Comparison of ENCODE assay signal across 25 mouse cellular contexts in genomic region chr7:128358741-128359140, GRCm38 (mm10). TPM values are rescaled to one million over a fixed set of nuclear protein-coding genes. Genes with fewer than 3 reads are reported as not detected.
DNase-seq lines count a peak whose midpoint lies in the region; ATAC-seq and TF ChIP-seq lines count a peak whose summit lies in the region.
"Had no signal": no experiment of that assay in that cellular context is flagged by ENCODE, and none has a peak within 500 bp of the region (broad histone marks: within the 10 kb centered on the region; RNA-seq: fewer than 3 reads in every experiment).

No protein-coding gene starts in this region.

- no peaks in the 10 kb centered on the region for H3K27me3 ChIP-seq in intestine, embryonic 14.5 days (replicated peaks; ENCODE audit: control insufficient read depth, insufficient read depth, low read length)
- H3K27me3 ChIP-seq in intestine, postnatal 0 days (replicated peaks; ENCODE audit: control insufficient read depth, insufficient read depth, low read length): no peaks in the 10 kb centered on the region
- H3K27me3 ChIP-seq: forebrain, embryonic 12.5 days; intestine, embryonic 15.5 days; limb, embryonic 15.5 days had no signal

- ATAC-seq in intestine, embryonic 14.5 days (replicated peaks; ENCODE audit: low FRiP score, low TSS enrichment, low read depth): no peak
- no peak for ATAC-seq in intestine, postnatal 0 days
- ATAC-seq: hindbrain, embryonic 16.5 days; intestine, embryonic 15.5 days had no signal

- TF ChIP-seq POLR2A in bone marrow macrophage, adult 2 months (IDR thresholded peaks at IDR 0.05; ENCODE audit: borderline replicate concordance, low read depth, low read length): no peak

- no peak overlapping the region for H3K9ac ChIP-seq in intestine, embryonic 14.5 days (ENCODE audit: low read length)
- no peak overlapping the region for H3K9ac ChIP-seq in intestine, postnatal 0 days (ENCODE audit: low read depth, low read length)
- H3K9ac ChIP-seq: forebrain, embryonic 12.5 days; intestine, embryonic 15.5 days; limb, embryonic 15.5 days had no signal

- H3K36me3 ChIP-seq in intestine, embryonic 14.5 days (ENCODE audit: control insufficient read depth, insufficient read depth, low read length): no peaks in the 10 kb centered on the region
- no peaks in the 10 kb centered on the region for H3K36me3 ChIP-seq in intestine, postnatal 0 days (ENCODE audit: control insufficient read depth, insufficient read depth)
- no peaks in the 10 kb centered on the region for H3K36me3 ChIP-seq in macrophage (ENCODE audit: inconsistent target)
- H3K36me3 ChIP-seq: forebrain, embryonic 12.5 days; intestine, embryonic 15.5 days; limb, embryonic 15.5 days had no signal

- no peaks in the 10 kb centered on the region for H3K79me2 ChIP-seq in macrophage (ENCODE audit: inconsistent target)

- H3K27ac ChIP-seq in intestine, embryonic 14.5 days (ENCODE audit: low read depth): no peak overlapping the region
- no peak overlapping the region for H3K27ac ChIP-seq in intestine, postnatal 0 days (ENCODE audit: low read depth, low read length)
- H3K27ac ChIP-seq in bone marrow macrophage, adult 2 months (ENCODE audit: insufficient read depth, low read depth, low read length): peak overlapping the region; percentile 32
- H3K27ac ChIP-seq in macrophage: 0 out of 2 replicates have a peak overlapping the region, but pooled peaks have one; percentile 24
- H3K27ac ChIP-seq: forebrain, embryonic 12.5 days; heart, adult 2 months; intestine, embryonic 15.5 days; kidney, postnatal 0 days; limb, embryonic 15.5 days had no signal

- H3K4me3 ChIP-seq in intestine, embryonic 14.5 days (ENCODE audit: low read depth, low read length): no peak overlapping the region
- no peak overlapping the region for H3K4me3 ChIP-seq in intestine, postnatal 0 days (ENCODE audit: low read depth, low read length)
- H3K4me3 ChIP-seq in bone marrow macrophage, adult 2 months (ENCODE audit: insufficient read depth, low read length): no peak overlapping the region
- H3K4me3 ChIP-seq in macrophage (ENCODE audit: inconsistent target): no peak overlapping the region
- H3K4me3 ChIP-seq: erythroblast, embryonic 14.5 days; forebrain, embryonic 12.5 days; heart, adult 2 months; intestine, embryonic 15.5 days; limb, embryonic 15.5 days had no signal

- peak; percentile 40 for DNase-seq in intestine, embryonic 14.5 days (ENCODE audit: low spot score)
- peak; percentile 35 for DNase-seq in testis, postnatal 10 days (ENCODE audit: low spot score)
- DNase-seq in testis, postnatal 14 days (ENCODE audit: low spot score): no peak
- DNase-seq: adrenal gland, adult 2 months; adrenal gland, postnatal 36 days; B cell, adult 2 months; cerebellum, adult 2 months; cerebellum, postnatal 14 days; gastrocnemius, postnatal 25 days; kidney, adult 8-10 months; kidney, postnatal 4 days; lung, postnatal 36 days; midbrain, embryonic 14.5 days; thymus, adult 18-20 months; thymus, postnatal 4 days had no signal

- no peak overlapping the region for H3K4me2 ChIP-seq in intestine, embryonic 14.5 days (ENCODE audit: low read length)
- H3K4me2 ChIP-seq in intestine, postnatal 0 days (replicated peaks; ENCODE audit: low read depth): no peak overlapping the region
- H3K4me2 ChIP-seq: forebrain, embryonic 12.5 days; intestine, embryonic 15.5 days; limb, embryonic 15.5 days had no signal

- H3K9me3 ChIP-seq in intestine, embryonic 14.5 days (ENCODE audit: control insufficient read depth, low read length): no peaks in the 10 kb centered on the region
- no peaks in the 10 kb centered on the region for H3K9me3 ChIP-seq in intestine, postnatal 0 days (ENCODE audit: control insufficient read depth)
- H3K9me3 ChIP-seq: forebrain, embryonic 12.5 days; intestine, embryonic 15.5 days; limb, embryonic 15.5 days had no signal

- no peak for TF ChIP-seq CTCF in intestine, postnatal 0 days (IDR thresholded peaks at IDR 0.05; ENCODE audit: low read depth)
- no peak for TF ChIP-seq CTCF in bone marrow macrophage, adult 2 months (IDR thresholded peaks at IDR 0.05; ENCODE audit: low read depth, low read length)

- no peaks in the 10 kb centered on the region for H3K4me1 ChIP-seq in intestine, embryonic 14.5 days (replicated peaks; ENCODE audit: control insufficient read depth, insufficient read depth, low read length)
- no peaks in the 10 kb centered on the region for H3K4me1 ChIP-seq in intestine, postnatal 0 days (replicated peaks; ENCODE audit: control insufficient read depth, insufficient read depth, low read length)
- H3K4me1 ChIP-seq in bone marrow macrophage, adult 2 months (ENCODE audit: control insufficient read depth, insufficient read depth, low read length): peaks cover 31% of the 10 kb centered on the region
- H3K4me1 ChIP-seq: forebrain, embryonic 12.5 days; intestine, embryonic 15.5 days; limb, embryonic 15.5 days had no signal

- 77% methylated on average over 9 of the region's 9 CpGs for WGBS in intestine, embryonic 14.5 days
- 71% methylated on average over 9 of the region's 9 CpGs for WGBS in intestine, postnatal 0 days
- 79% methylated on average over 8 of the region's 9 CpGs for WGBS in macrophage (ENCODE audit: missing documents)

RNA-seq across cellular contexts. Expression of gene Rgs10, which starts 59.8 kb away (rescaled TPM):
- polyA plus RNA-seq in intestine, embryonic 14.5 days (2014; fragmentation: Nextera tagmentation; extraction: Ambion mirVana): 29.4 and 31.6 TPM in 2 replicates
- 20.9 and 23.8 TPM in 2 replicates for polyA plus RNA-seq in intestine, postnatal 0 days (2015; fragmentation: Nextera tagmentation; extraction: Ambion mirVana)
- 731 and 826 TPM in 2 replicates for polyA plus RNA-seq in bone marrow macrophage, adult 2 months (2012; ENCODE audit: insufficient read depth, insufficient read length, missing spikeins)
- 100 to 1,000 TPM in 5 of 26 experiments, 10 to 100 TPM in 21; 21.3 to 162 (median 50.2) TPM for total RNA-seq in macrophage (2018; cell fraction: chromatin; rRNA removed)
- total RNA-seq in macrophage (2018; cell fraction: cytosol; rRNA removed): 100 to 1,000 TPM; 149 to 501 (median 221) TPM
- total RNA-seq in macrophage (2018; cell fraction: nucleus; rRNA removed): 100 to 1,000 TPM in 3 of 26 experiments, 10 to 100 TPM in 23; 24.5 to 128 (median 54.6) TPM
- polyA plus RNA-seq in macrophage (2018): 269 to 404 TPM (median 315 TPM) in 3 replicates

Comparison
In these comparisons a context has a peak if more than half of its experiments do, and no peak if none do; other contexts are left out.
1. H3K27ac ChIP-seq: peak in bone marrow macrophage, adult 2 months (single experiment) and macrophage (single experiment); none in intestine, embryonic 14.5 days (single experiment) and intestine, postnatal 0 days (single experiment).